Mouse (Mus musculus): Measurements from ENCODE around the gene Tnxb. TPM values are rescaled to one million over a fixed set of nuclear protein-coding genes. Genes with fewer than 3 reads are reported as not detected.

Tnxb gene
- total and polyA plus RNA-seq, 2 experiments: 3.5 to 3.6 TPM

GRCm38 (mm10) chr17:34662468-34662867 lies 7.9 kb upstream of the Tnxb start:
- TF ChIP-seq POLR2A (IDR thresholded peaks at IDR 0.05; ENCODE audit: extremely low read depth, insufficient read depth, low read length) (no peak), CTCF (IDR thresholded peaks at IDR 0.05; ENCODE audit: low read depth, low read length) (no peak)
- WGBS: 89% methylated on average over 1 of the region's 1 CpGs
- Histone ChIP-seq H3K4me3 (ENCODE audit: insufficient read depth, low read depth, low read length) (no peak overlapping the region), H3K27me3 (ENCODE audit: control insufficient read depth, insufficient read depth, low read length) (no peaks in the 10 kb centered on the region; the same call in 1 of the 2 replicates), H3K9ac (ENCODE audit: low read depth, low read length) (no peak overlapping the region), H3K27ac (replicated peaks; ENCODE audit: insufficient read depth, low read depth, low read length) (no peak overlapping the region), H3K36me3 (ENCODE audit: control insufficient read depth, insufficient read depth, low read length) (no peaks in the 10 kb centered on the region), H3K79me2 (ENCODE audit: control insufficient read depth, insufficient read depth, low read length) (no peaks in the 10 kb centered on the region), H3K4me1 (ENCODE audit: control insufficient read depth, insufficient read depth, low read length) (peaks cover 1% of the 10 kb centered on the region; the same call in 1 of the 2 replicates)
- DNase-seq (ENCODE audit: extremely low read depth, low read depth, low spot score): no peak

GRCm38 (mm10) chr17:34662978-34663377 lies 7.4 kb upstream of the Tnxb start:
- TF ChIP-seq CTCF (IDR thresholded peaks at IDR 0.05; ENCODE audit: low read depth, low read length): no peak
- Histone ChIP-seq H3K27me3 (ENCODE audit: control insufficient read depth, insufficient read depth, low read length) (no peaks in the 10 kb centered on the region; the same call in 1 of the 2 replicates), H3K36me3 (ENCODE audit: control insufficient read depth, insufficient read depth, low read length) (no peaks in the 10 kb centered on the region), H3K27ac (replicated peaks; ENCODE audit: insufficient read depth, low read depth, low read length) (no peak overlapping the region), H3K4me3 (ENCODE audit: insufficient read depth, low read depth, low read length) (no peak overlapping the region), H3K79me2 (ENCODE audit: control insufficient read depth, insufficient read depth, low read length) (no peaks in the 10 kb centered on the region), H3K4me1 (ENCODE audit: control insufficient read depth, insufficient read depth, low read length) (no peaks in the 10 kb centered on the region; the same call in 1 of the 2 replicates), H3K9ac (ENCODE audit: low read depth, low read length) (no peak overlapping the region)
- DNase-seq (ENCODE audit: extremely low read depth, low read depth, low spot score): no peak
- WGBS: 88% methylated on average over 8 of the region's 8 CpGs

GRCm38 (mm10) chr17:34663558-34663957 lies 6.8 kb upstream of the Tnxb start:
- Histone ChIP-seq H3K4me1 (ENCODE audit: control insufficient read depth, insufficient read depth, low read length) (no peaks in the 10 kb centered on the region), H3K36me3 (ENCODE audit: control insufficient read depth, insufficient read depth, low read length) (no peaks in the 10 kb centered on the region), H3K27me3 (ENCODE audit: control insufficient read depth, insufficient read depth, low read length) (no peaks in the 10 kb centered on the region; the same call in 1 of the 2 replicates), H3K79me2 (ENCODE audit: control insufficient read depth, insufficient read depth, low read length) (no peaks in the 10 kb centered on the region), H3K4me3 (ENCODE audit: insufficient read depth, low read depth, low read length) (no peak overlapping the region), H3K9ac (ENCODE audit: low read depth, low read length) (no peak overlapping the region), H3K27ac (replicated peaks; ENCODE audit: insufficient read depth, low read depth, low read length) (no peak overlapping the region)
- TF ChIP-seq POLR2A (IDR thresholded peaks at IDR 0.05; ENCODE audit: extremely low read depth, insufficient read depth, low read length): no peak
- no peak for DNase-seq (ENCODE audit: extremely low read depth, low read depth, low spot score)
- 44% methylated on average over 1 of the region's 1 CpGs for WGBS

GRCm38 (mm10) chr17:34664472-34664871 lies 5.9 kb upstream of the Tnxb start:
- DNase-seq (ENCODE audit: extremely low read depth, low read depth, low spot score): no peak
- Histone ChIP-seq H3K9ac (ENCODE audit: low read depth, low read length) (no peak overlapping the region), H3K27ac (replicated peaks; ENCODE audit: insufficient read depth, low read depth, low read length) (no peak overlapping the region), H3K27me3 (ENCODE audit: control insufficient read depth, insufficient read depth, low read length) (no peaks in the 10 kb centered on the region; the same call in 1 of the 2 replicates), H3K79me2 (ENCODE audit: control insufficient read depth, insufficient read depth, low read length) (no peaks in the 10 kb centered on the region), H3K4me1 (ENCODE audit: control insufficient read depth, insufficient read depth, low read length) (no peaks in the 10 kb centered on the region), H3K4me3 (ENCODE audit: insufficient read depth, low read depth, low read length) (no peak overlapping the region), H3K36me3 (ENCODE audit: control insufficient read depth, insufficient read depth, low read length) (no peaks in the 10 kb centered on the region)
- WGBS: 62% methylated on average over 7 of the region's 7 CpGs
- no peak for TF ChIP-seq CTCF (IDR thresholded peaks at IDR 0.05; ENCODE audit: low read depth, low read length)
- no peak for TF ChIP-seq POLR2A (IDR thresholded peaks at IDR 0.05; ENCODE audit: extremely low read depth, insufficient read depth, low read length)

GRCm38 (mm10) chr17:34671151-34672066 lies 1.1 kb downstream of the Tnxb start:
- H3K36me3 ChIP-seq (ENCODE audit: control insufficient read depth, insufficient read depth, low read length): no peaks in the 10 kb centered on the region
- TF ChIP-seq POLR2A (IDR thresholded peaks at IDR 0.05; ENCODE audit: extremely low read depth, insufficient read depth, low read length) (no peak), CTCF (IDR thresholded peaks at IDR 0.05; ENCODE audit: low read depth, low read length) (no peak)
- no peaks in the 10 kb centered on the region for H3K4me1 ChIP-seq (ENCODE audit: control insufficient read depth, insufficient read depth, low read length)
- H3K4me3 ChIP-seq (ENCODE audit: insufficient read depth, low read depth, low read length): no peak overlapping the region
- 19% methylated on average over 93 of the region's 93 CpGs for WGBS
- no peak overlapping the region for H3K27ac ChIP-seq (replicated peaks; ENCODE audit: insufficient read depth, low read depth, low read length)
- H3K79me2 ChIP-seq (ENCODE audit: control insufficient read depth, insufficient read depth, low read length): no peaks in the 10 kb centered on the region
- peaks cover 19% of the 10 kb centered on the region for H3K27me3 ChIP-seq (ENCODE audit: control insufficient read depth, insufficient read depth, low read length)
- H3K9ac ChIP-seq (ENCODE audit: low read depth, low read length): no peak overlapping the region
- no peak for DNase-seq (ENCODE audit: extremely low read depth, low read depth, low spot score)

- 30% methylated on average over 49 of the region's 49 CpGs for WGBS
- Histone ChIP-seq H3K79me2 (ENCODE audit: control insufficient read depth, insufficient read depth, low read length) (no peaks in the 10 kb centered on the region), H3K4me1 (ENCODE audit: control insufficient read depth, insufficient read depth, low read length) (no peaks in the 10 kb centered on the region), H3K27ac (replicated peaks; ENCODE audit: insufficient read depth, low read depth, low read length) (no peak overlapping the region), H3K4me3 (ENCODE audit: insufficient read depth, low read depth, low read length) (no peak overlapping the region), H3K9ac (ENCODE audit: low read depth, low read length) (no peak overlapping the region), H3K36me3 (ENCODE audit: control insufficient read depth, insufficient read depth, low read length) (no peaks in the 10 kb centered on the region), H3K27me3 (ENCODE audit: control insufficient read depth, insufficient read depth, low read length) (peaks cover 19% of the 10 kb centered on the region)
- no peak for TF ChIP-seq CTCF (IDR thresholded peaks at IDR 0.05; ENCODE audit: low read depth, low read length)
- TF ChIP-seq POLR2A (IDR thresholded peaks at IDR 0.05; ENCODE audit: extremely low read depth, insufficient read depth, low read length): no peak
- no peak for DNase-seq (ENCODE audit: extremely low read depth, low read depth, low spot score)
Observed at GRCm38 (mm10) chr17:34672246-34672792, 2.0 kb downstream of the Tnxb start.

Data from liver, adult 2 months (tissue).